In the genomic region with DNA sequence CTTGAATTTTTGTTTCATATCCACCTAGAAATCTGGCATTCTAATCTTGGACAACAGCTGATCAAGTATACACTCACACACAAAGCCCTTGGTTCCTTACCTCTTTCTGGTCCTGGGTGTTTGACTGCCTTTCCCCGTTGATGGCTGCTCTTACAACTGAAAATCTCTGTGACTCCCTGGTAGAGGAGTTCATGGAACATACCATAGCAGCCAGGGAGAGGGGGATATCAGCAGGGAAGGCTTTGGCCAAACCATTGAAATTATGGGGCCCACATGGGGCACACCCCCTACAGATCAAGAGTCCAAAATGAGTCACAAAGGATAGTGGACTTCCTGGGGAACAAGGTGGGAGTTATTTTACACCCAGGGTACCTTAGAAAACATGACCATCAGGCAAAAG, we compare ENCODE assay signal across 30 mouse cellular contexts. TPM values are rescaled to one million over a fixed set of nuclear protein-coding genes. Genes with fewer than 3 reads are reported as not detected.
DNase-seq lines count a peak whose midpoint lies in the region; ATAC-seq and TF ChIP-seq lines count a peak whose summit lies in the region.
"Had no signal": no experiment of that assay in that cellular context is flagged by ENCODE, and none has a peak within 500 bp of the region (broad histone marks: within the 10 kb centered on the region; RNA-seq: fewer than 3 reads in every experiment).

TSS of gene Tcp11x2 (minus strand) at position 158 of the 400 bp plus-strand sequence.

- no peak for TF ChIP-seq POLR2A in testis, adult 2 months (IDR thresholded peaks at IDR 0.05; ENCODE audit: control insufficient read depth, low read depth, low read length)

- no peaks in the 10 kb centered on the region for H3K36me3 ChIP-seq in testis, adult 2 months (ENCODE audit: control insufficient read depth, insufficient read depth, low read length)
- no peaks in the 10 kb centered on the region for H3K36me3 ChIP-seq in heart, embryonic 11.5 days (ENCODE audit: control insufficient read depth, insufficient read depth, low read length)
- H3K36me3 ChIP-seq in midbrain, embryonic 15.5 days (replicated peaks) = no peaks in the 10 kb centered on the region
- H3K36me3 ChIP-seq: embryonic facial prominence, embryonic 13.5 days; embryonic facial prominence, embryonic 15.5 days; forebrain, embryonic 10.5 days; forebrain, embryonic 12.5 days had no signal

- peak within 1 kb of the TSS; percentile 49; the same call in 1 of the 2 replicates for H3K27ac ChIP-seq in testis, adult 2 months (ENCODE audit: control insufficient read depth, insufficient read depth, low read depth, low read length)
- no peak within 1 kb of the TSS for H3K27ac ChIP-seq in heart, embryonic 11.5 days (ENCODE audit: low read depth, low read length)
- H3K27ac ChIP-seq in midbrain, embryonic 15.5 days = no peak within 1 kb of the TSS
- H3K27ac ChIP-seq: embryonic facial prominence, embryonic 13.5 days; embryonic facial prominence, embryonic 15.5 days; forebrain, embryonic 10.5 days; forebrain, embryonic 12.5 days had no signal

- H3K9ac ChIP-seq in heart, embryonic 11.5 days (ENCODE audit: low read depth, low read length) = no peak within 1 kb of the TSS
- H3K9ac ChIP-seq in midbrain, embryonic 15.5 days = no peak within 1 kb of the TSS
- H3K9ac ChIP-seq: embryonic facial prominence, embryonic 13.5 days; embryonic facial prominence, embryonic 15.5 days; forebrain, embryonic 12.5 days had no signal

- H3K27me3 ChIP-seq in testis, adult 2 months (ENCODE audit: control insufficient read depth, insufficient read depth, low read length) = no peaks in the 10 kb centered on the region
- no peaks in the 10 kb centered on the region for H3K27me3 ChIP-seq in heart, embryonic 11.5 days (ENCODE audit: control insufficient read depth, insufficient read depth, low read length)
- H3K27me3 ChIP-seq in midbrain, embryonic 15.5 days (replicated peaks) = no peaks in the 10 kb centered on the region
- H3K27me3 ChIP-seq: embryonic facial prominence, embryonic 15.5 days had no signal

- ATAC-seq in heart, embryonic 11.5 days (replicated peaks; ENCODE audit: insufficient number of reproducible peaks, low FRiP score, low TSS enrichment) = no peak
- no peak for ATAC-seq in midbrain, embryonic 15.5 days (replicated peaks)
- ATAC-seq: forebrain, embryonic 14.5 days; forebrain, embryonic 16.5 days had no signal

- no peaks in the 10 kb centered on the region for H3K4me1 ChIP-seq in testis, adult 2 months (ENCODE audit: control insufficient read depth, insufficient read depth, low read length)
- no peaks in the 10 kb centered on the region for H3K4me1 ChIP-seq in heart, embryonic 11.5 days (ENCODE audit: control insufficient read depth, insufficient read depth, low read length)
- H3K4me1 ChIP-seq in midbrain, embryonic 15.5 days = no peaks in the 10 kb centered on the region
- H3K4me1 ChIP-seq: embryonic facial prominence, embryonic 13.5 days; embryonic facial prominence, embryonic 15.5 days; forebrain, embryonic 10.5 days; forebrain, embryonic 12.5 days had no signal

- WGBS in heart, embryonic 11.5 days (ENCODE audit: insufficient replicate concordance) = 59% methylated on average over 1 of the region's 1 CpGs
- WGBS in midbrain, embryonic 15.5 days = 51% methylated on average over 1 of the region's 1 CpGs

- H3K4me3 ChIP-seq in testis, adult 2 months (ENCODE audit: control insufficient read depth, low read depth, low read length) = peak within 1 kb of the TSS; percentile 62; the same call in 1 of the 2 replicates
- H3K4me3 ChIP-seq in heart, embryonic 11.5 days (ENCODE audit: low read depth, low read length) = no peak within 1 kb of the TSS
- H3K4me3 ChIP-seq in midbrain, embryonic 15.5 days = no peak within 1 kb of the TSS
- H3K4me3 ChIP-seq: embryonic facial prominence, embryonic 13.5 days; embryonic facial prominence, embryonic 15.5 days; erythroblast, embryonic 14.5 days; forebrain, embryonic 10.5 days; forebrain, embryonic 12.5 days had no signal

- H3K9me3 ChIP-seq in heart, embryonic 11.5 days (replicated peaks; ENCODE audit: control insufficient read depth, low read length) = no peaks in the 10 kb centered on the region
- H3K9me3 ChIP-seq in midbrain, embryonic 15.5 days = no peaks in the 10 kb centered on the region
- H3K9me3 ChIP-seq: embryonic facial prominence, embryonic 13.5 days; embryonic facial prominence, embryonic 15.5 days; forebrain, embryonic 10.5 days; forebrain, embryonic 12.5 days had no signal

- H3K4me2 ChIP-seq in heart, embryonic 11.5 days = no peak within 1 kb of the TSS
- H3K4me2 ChIP-seq in midbrain, embryonic 15.5 days = no peak within 1 kb of the TSS
- H3K4me2 ChIP-seq: embryonic facial prominence, embryonic 13.5 days; embryonic facial prominence, embryonic 15.5 days; forebrain, embryonic 12.5 days had no signal

- DNase-seq in testis, postnatal 14 days (ENCODE audit: low spot score) = no peak
- DNase-seq in ES-CJ7 (ENCODE audit: low read depth, low spot score) = peak; percentile 2
- peak; percentile 1 for DNase-seq in ZHBTc4 (ENCODE audit: low read depth, low spot score)
- DNase-seq in gastrocnemius, postnatal 4 days (ENCODE audit: low spot score in 2 of 2) = no peak
- DNase-seq: adrenal gland, adult 2 months; adrenal gland, postnatal 10 days; adrenal gland, postnatal 25 days; cerebellum, adult 11 months; cerebellum, adult 18-20 months; cerebellum, adult 8-10 months; cerebellum, adult 9-11 months; cerebellum, postnatal 14 days; cerebellum, postnatal 36 days; embryo, embryonic 11 days had no signal

- TF ChIP-seq CTCF in testis, adult 2 months (IDR thresholded peaks at IDR 0.05; ENCODE audit: control insufficient read depth, insufficient read depth, insufficient replicate concordance, low read depth, low read length) = no peak

RNA-seq across cellular contexts. Expression of gene Tcp11x2, which starts in this region (rescaled TPM):
- 13.4 and 19.5 TPM in 2 replicates for polyA plus RNA-seq in testis, adult 2 months (2012; rRNA removed)
- polyA plus RNA-seq in heart, embryonic 11.5 days (2014; fragmentation: Nextera tagmentation; extraction: Ambion mirVana) = not detected in 2 replicates
- polyA plus RNA-seq in midbrain, embryonic 15.5 days (2015; fragmentation: Nextera tagmentation; extraction: Ambion mirVana) = not detected in 2 replicates
- total RNA-seq in gastrocnemius, postnatal 4 days (2021) = not detected
- total RNA-seq: adrenal gland, adult 2 months; adrenal gland, postnatal 10 days; adrenal gland, postnatal 25 days; adrenal gland, postnatal 4 days; common myeloid progenitor, adult 5-6 weeks; MEL had no signal
- polyA plus RNA-seq: adrenal gland, adult 2 months; brain, embryonic 14.5 days; C2C12; embryonic facial prominence, embryonic 11.5 days; embryonic facial prominence, embryonic 15.5 days; erythroblast, embryonic 14.5 days; forebrain, embryonic 10.5 days; forebrain, embryonic 12.5 days; forebrain, embryonic 14.5 days; forebrain, embryonic 16.5 days had no signal

Comparison
In these comparisons a context has a peak if more than half of its experiments do, and no peak if none do; other contexts are left out.
1. RNA of gene Tcp11x2 (polyA plus RNA-seq): 13.4 to 19.5 TPM in testis, adult 2 months; not detected in heart, embryonic 11.5 days and not detected in midbrain, embryonic 15.5 days; every median in the first group is over 10 times any median in the second.
2. DNase-seq: peak in ES-CJ7 (single experiment) and ZHBTc4 (single experiment); none in testis, postnatal 14 days (single experiment) and gastrocnemius, postnatal 4 days (0 of 2).